Mouse (Mus musculus) heart, embryonic 13.5 days (tissue): ENCODE results near the gene Spg7. TPM values are rescaled to one million over a fixed set of nuclear protein-coding genes. Genes with fewer than 3 reads are reported as not detected.

Experiments used
- ATAC-seq: fragments of 200-750 bp; cut with Nextera tagmentation; 2 replicates; pipeline ENCODE4 v1.8.0; 2017; ENCODE audit warnings: moderate TSS enrichment; ENCODE audit not compliant: insufficient number of reproducible peaks, low FRiP score, low TSS enrichment; ENCODE audit errors: extremely low read depth
- H3K27ac ChIP-seq: fragments of 300-500 bp; sonication (generic); replicated peaks from 2 replicates; pipeline ENCODE4 v1.5.1; 2015; ENCODE audit warnings: moderate library complexity, mild to moderate bottlenecking, inconsistent platforms
- H3K27me3 ChIP-seq: fragments of 300-500 bp; sonication (generic); replicated peaks from 2 replicates; pipeline ENCODE4 v1.6.1; 2015; ENCODE audit warnings: mild to moderate bottlenecking, inconsistent platforms
- H3K36me3 ChIP-seq: fragments of 300-500 bp; sonication (generic); 2 replicates; pipeline ENCODE4 v1.6.1; 2015; ENCODE audit warnings: mild to moderate bottlenecking, inconsistent platforms
- H3K4me1 ChIP-seq: fragments of 300-500 bp; sonication (generic); 2 replicates; pipeline ENCODE4 v1.6.1; 2015; ENCODE audit warnings: inconsistent platforms
- H3K4me2 ChIP-seq: fragments of 300-500 bp; sonication (generic); 2 replicates; pipeline ENCODE4 v1.6.1; 2015; ENCODE audit warnings: inconsistent platforms, mild to moderate bottlenecking, moderate library complexity
- H3K4me3 ChIP-seq: fragments of 300-500 bp; sonication (generic); 2 replicates; pipeline ENCODE4 v1.5.1; 2015; ENCODE audit warnings: moderate library complexity, mild to moderate bottlenecking, inconsistent platforms
- H3K9ac ChIP-seq: fragments of 300-500 bp; sonication (generic); 2 replicates; pipeline ENCODE4 v1.6.1; 2015; ENCODE audit warnings: inconsistent platforms, mild to moderate bottlenecking, moderate library complexity
- H3K9me3 ChIP-seq: fragments of 300-500 bp; sonication (generic); 2 replicates; pipeline ENCODE4 v1.6.1; 2016; ENCODE audit warnings: inconsistent platforms
- WGBS: fragments of 180-500 bp; shearing (Covaris S2); methylation state at CpG from one replicate; pipeline ENCODE4 v1.1.7; 2015; ENCODE audit warnings: mixed read lengths; 5-methylcytosine and 5-hydroxymethylcytosine counted together
- polyA plus RNA-seq: library from polyadenylated mRNA; unstranded; fragments of >200 nt; fragmentation: Nextera tagmentation; extraction: Ambion mirVana; gene quantifications from 2 replicates; pipeline ENCODE4 v1.2.1, GENCODE M21; 2015

The Spg7 gene
- polyA plus RNA-seq, 1 experiment from 2014 or later = 62.2 TPM

GRCm38 (mm10) chr8:123065214-123066100, 2.7 kb downstream of the Spg7 start:
- WGBS = under 1% methylated on average over 83 of the region's 84 CpGs
- Histone ChIP-seq H3K36me3 (peaks cover 28% of the 10 kb centered on the region), H3K9me3 (no peaks in the 10 kb centered on the region), H3K4me3 (peak overlapping the region; percentile 87), H3K27me3 (no peaks in the 10 kb centered on the region), H3K4me1 (peaks cover 28% of the 10 kb centered on the region), H3K27ac (peak overlapping the region; percentile 93), H3K4me2 (peak overlapping the region; percentile 90), H3K9ac (peak overlapping the region; percentile 97)
- ATAC-seq = peak; percentile 99

- Histone ChIP-seq H3K36me3 (peaks cover 30% of the 10 kb centered on the region), H3K9ac (peak overlapping the region; percentile 97), H3K27ac (peak overlapping the region; percentile 93), H3K4me2 (peak overlapping the region; percentile 90), H3K4me1 (peaks cover 31% of the 10 kb centered on the region), H3K27me3 (no peaks in the 10 kb centered on the region), H3K4me3 (peak overlapping the region; percentile 87), H3K9me3 (no peaks in the 10 kb centered on the region)
- ATAC-seq = no peak
- 31% methylated on average over 7 of the region's 7 CpGs for WGBS
Observed at GRCm38 (mm10) chr8:123066101-123066683, 3.5 kb downstream of the Spg7 start.

- ATAC-seq = no peak; the same call in 1 of the 2 replicates
- no peak overlapping the region for H3K4me2 ChIP-seq
- H3K27me3 ChIP-seq = no peaks in the 10 kb centered on the region
- peaks cover 73% of the 10 kb centered on the region for H3K36me3 ChIP-seq
- no peak overlapping the region for H3K4me3 ChIP-seq
- 39% methylated on average over 4 of the region's 4 CpGs for WGBS
- peaks cover 24% of the 10 kb centered on the region for H3K4me1 ChIP-seq
- no peaks in the 10 kb centered on the region for H3K9me3 ChIP-seq
- peak overlapping the region; percentile 31; the same call in 1 of the 2 replicates for H3K27ac ChIP-seq
- H3K9ac ChIP-seq = 0 out of 2 replicates have a peak overlapping the region, but pooled peaks have one; percentile 15
Observed at GRCm38 (mm10) chr8:123071176-123071575, 8.4 kb downstream of the Spg7 start.

DNA sequence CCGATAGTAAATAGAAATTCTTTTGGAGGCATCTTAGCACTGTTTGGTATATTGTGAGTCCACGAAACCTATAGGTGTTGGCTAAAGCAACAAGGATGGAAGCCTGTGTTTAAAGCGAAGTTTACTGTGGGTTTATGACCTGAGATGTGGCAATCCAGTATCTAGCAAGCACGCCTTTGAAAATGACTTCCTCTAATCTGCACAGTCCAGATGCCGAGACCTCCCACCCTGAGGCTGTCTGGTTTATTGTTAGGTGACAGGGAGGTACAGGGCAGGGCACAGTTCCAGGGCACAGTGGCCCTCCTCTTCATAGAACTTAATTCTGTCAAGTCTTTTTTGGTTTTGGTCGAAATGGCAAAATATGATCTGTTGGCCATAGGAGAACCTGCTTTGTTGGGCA, 14.5 kb downstream of the Spg7 start:
- no peak for ATAC-seq
- 70% methylated on average over 6 of the region's 6 CpGs for WGBS
- Histone ChIP-seq H3K9me3 (no peaks in the 10 kb centered on the region), H3K27me3 (no peaks in the 10 kb centered on the region), H3K36me3 (peaks cover 98% of the 10 kb centered on the region), H3K4me2 (no peak overlapping the region), H3K27ac (0 out of 2 replicates have a peak overlapping the region, but pooled peaks have one; percentile 10), H3K4me3 (no peak overlapping the region), H3K4me1 (no peaks in the 10 kb centered on the region), H3K9ac (no peak overlapping the region)

DNA sequence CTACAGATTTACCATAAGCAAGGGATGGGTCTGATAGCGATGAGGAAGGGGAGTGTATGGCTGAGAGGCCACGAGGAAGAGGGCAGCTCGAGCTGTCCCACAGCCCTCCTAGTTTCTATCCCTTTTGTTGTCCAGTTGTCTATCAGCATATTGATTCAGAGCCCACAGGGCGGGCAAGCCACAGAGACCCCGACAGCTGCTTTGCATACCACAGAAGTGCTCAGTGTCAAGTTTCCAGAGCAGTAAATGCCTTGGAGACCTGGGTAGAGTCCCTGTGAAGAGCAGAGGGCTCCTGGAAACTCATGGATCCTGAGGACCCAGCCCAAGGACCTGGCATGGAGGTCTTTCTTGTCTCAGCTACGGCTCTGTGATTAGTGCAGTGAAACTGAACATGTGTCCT, 20.3 kb downstream of the Spg7 start:
- H3K9me3 ChIP-seq = no peaks in the 10 kb centered on the region
- H3K9ac ChIP-seq = no peak overlapping the region
- no peak for ATAC-seq
- no peaks in the 10 kb centered on the region for H3K4me1 ChIP-seq
- H3K4me3 ChIP-seq = no peak overlapping the region
- WGBS = 79% methylated on average over 6 of the region's 6 CpGs
- no peak overlapping the region for H3K4me2 ChIP-seq
- H3K27ac ChIP-seq = no peak overlapping the region
- no peaks in the 10 kb centered on the region for H3K27me3 ChIP-seq
- H3K36me3 ChIP-seq = peaks cover 99% of the 10 kb centered on the region

DNA sequence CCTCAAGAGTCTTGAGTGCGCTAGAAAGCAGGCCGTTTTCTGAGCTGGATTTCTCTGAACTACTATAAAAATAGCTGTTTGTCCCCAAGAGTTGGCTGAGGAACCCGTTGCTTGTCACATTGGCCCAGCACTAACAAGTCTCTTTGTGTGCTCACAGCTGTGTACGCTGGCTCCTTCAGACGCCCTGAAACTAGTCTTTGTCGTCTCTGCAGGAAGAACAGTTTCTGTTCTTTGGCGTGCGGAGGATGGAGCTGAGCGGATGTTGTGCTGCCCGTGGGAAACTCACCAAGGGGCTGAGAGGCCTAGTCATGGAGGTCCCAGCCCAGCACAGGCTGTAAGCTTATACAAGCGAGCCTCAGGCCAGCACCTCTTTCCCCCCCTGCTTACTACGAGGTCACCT, 20.9 kb downstream of the Spg7 start:
- Histone ChIP-seq H3K4me2 (no peak overlapping the region), H3K4me1 (no peaks in the 10 kb centered on the region), H3K36me3 (peaks cover 100% of the 10 kb centered on the region), H3K27ac (no peak overlapping the region), H3K27me3 (no peaks in the 10 kb centered on the region), H3K9me3 (no peaks in the 10 kb centered on the region), H3K4me3 (no peak overlapping the region), H3K9ac (no peak overlapping the region)
- ATAC-seq = no peak
- WGBS = 87% methylated on average over 12 of the region's 12 CpGs

GRCm38 (mm10) chr8:123087289-123087688, 24.5 kb downstream of the Spg7 start:
- Histone ChIP-seq H3K36me3 (peaks cover 100% of the 10 kb centered on the region), H3K27me3 (no peaks in the 10 kb centered on the region), H3K9me3 (no peaks in the 10 kb centered on the region), H3K27ac (no peak overlapping the region), H3K4me2 (no peak overlapping the region), H3K4me1 (no peaks in the 10 kb centered on the region), H3K9ac (no peak overlapping the region), H3K4me3 (no peak overlapping the region)
- WGBS = 78% methylated on average over 9 of the region's 9 CpGs
- ATAC-seq = no peak

DNA sequence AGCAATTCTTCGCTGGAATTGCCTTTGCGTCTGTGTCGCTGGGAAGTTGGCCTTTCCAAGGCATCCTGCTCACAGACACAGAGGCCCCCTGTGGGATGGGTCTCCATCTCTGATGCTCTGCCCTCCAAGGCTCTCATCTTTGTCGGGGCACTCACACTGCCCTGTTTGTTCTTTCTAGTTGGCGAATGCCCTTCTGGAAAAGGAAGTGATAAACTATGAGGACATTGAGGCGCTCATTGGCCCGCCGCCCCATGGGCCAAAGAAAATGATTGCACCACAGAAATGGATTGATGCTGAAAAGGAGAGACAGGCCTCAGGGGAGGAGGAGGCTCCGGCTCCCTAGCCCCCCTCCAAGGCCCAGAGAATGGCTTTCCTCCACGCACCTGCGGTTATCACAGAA, 34.5 kb downstream of the Spg7 start:
- H3K36me3 ChIP-seq = peaks cover 55% of the 10 kb centered on the region
- ATAC-seq = no peak
- no peak overlapping the region for H3K4me3 ChIP-seq

GRCm38 (mm10) chr8:123097786-123098584, 35.2 kb downstream of the Spg7 start:
- no peak overlapping the region for H3K4me2 ChIP-seq
- WGBS = 80% methylated on average over 12 of the region's 12 CpGs
- no peak overlapping the region for H3K4me3 ChIP-seq
- H3K4me1 ChIP-seq = 0 out of 2 replicates have a peak, but pooled peaks cover 4% of the 10 kb centered on the region
- no peaks in the 10 kb centered on the region for H3K9me3 ChIP-seq
- H3K27ac ChIP-seq = no peak overlapping the region
- no peak overlapping the region; the same call in 1 of the 2 replicates for H3K9ac ChIP-seq
- no peak for ATAC-seq
- H3K27me3 ChIP-seq = no peaks in the 10 kb centered on the region
- H3K36me3 ChIP-seq = peaks cover 48% of the 10 kb centered on the region

More for the DNA sequence above, 34.5 kb downstream of the Spg7 start:
- H3K27me3 ChIP-seq = no peaks in the 10 kb centered on the region
- 88% methylated on average over 11 of the region's 11 CpGs for WGBS
- H3K9ac ChIP-seq = no peak overlapping the region
- 0 out of 2 replicates have a peak, but pooled peaks cover 4% of the 10 kb centered on the region for H3K4me1 ChIP-seq
- no peak overlapping the region for H3K27ac ChIP-seq
- H3K4me2 ChIP-seq = no peak overlapping the region
- H3K9me3 ChIP-seq = no peaks in the 10 kb centered on the region

- ATAC-seq = no peak
- Histone ChIP-seq H3K4me3 (no peak overlapping the region), H3K9ac (no peak overlapping the region), H3K9me3 (no peaks in the 10 kb centered on the region), H3K27ac (0 out of 2 replicates have a peak overlapping the region, but pooled peaks have one; percentile 43), H3K27me3 (no peaks in the 10 kb centered on the region), H3K36me3 (peaks cover 48% of the 10 kb centered on the region), H3K4me1 (peaks cover 15% of the 10 kb centered on the region), H3K4me2 (no peak overlapping the region)
- 50% methylated on average over 8 of the region's 8 CpGs for WGBS
Observed at GRCm38 (mm10) chr8:123100288-123100687, 37.5 kb downstream of the Spg7 start.

- Histone ChIP-seq H3K4me2 (peak overlapping the region; percentile 90), H3K9me3 (no peaks in the 10 kb centered on the region), H3K4me3 (no peak overlapping the region), H3K4me1 (peaks cover 15% of the 10 kb centered on the region), H3K27ac (no peak overlapping the region), H3K9ac (peak overlapping the region; percentile 88; the same call in 1 of the 2 replicates), H3K36me3 (peaks cover 51% of the 10 kb centered on the region), H3K27me3 (no peaks in the 10 kb centered on the region)
- ATAC-seq = no peak
- WGBS = 70% methylated on average over 4 of the region's 4 CpGs
Observed at GRCm38 (mm10) chr8:123101244-123101643, 38.5 kb downstream of the Spg7 start.
